ENCODE assay signal across 8 mouse cellular contexts in the genomic region with DNA sequence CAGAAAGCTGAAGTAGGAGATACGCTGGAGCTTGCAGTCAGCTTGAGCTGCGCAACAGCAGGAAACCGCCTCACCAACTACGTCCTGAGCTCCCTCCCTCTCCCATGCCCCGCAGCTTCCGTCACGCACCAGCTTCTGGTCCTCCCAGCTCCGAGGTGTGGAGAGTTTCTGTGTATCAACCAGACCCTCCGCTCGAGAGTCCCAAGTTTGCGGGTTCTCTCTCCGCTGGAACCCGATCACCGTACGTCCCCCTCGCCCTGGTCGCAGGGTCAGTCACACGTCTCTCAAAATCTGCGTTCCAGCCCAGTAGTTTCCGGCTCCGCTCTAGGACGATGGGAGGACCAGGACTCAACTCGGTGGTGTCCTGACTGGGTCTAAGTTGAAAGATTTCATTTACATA. TPM values are rescaled to one million over a fixed set of nuclear protein-coding genes. Genes with fewer than 3 reads are reported as not detected.
DNase-seq lines count a peak whose midpoint lies in the region; ATAC-seq and TF ChIP-seq lines count a peak whose summit lies in the region.

A gene (minus strand): TSS at position 282 of the 400 bp plus-strand sequence.

- peak within 1 kb of the TSS; percentile 62 for H3K9ac ChIP-seq in forebrain, embryonic 15.5 days (replicated peaks)

- peak within 1 kb of the TSS; percentile 57 for H3K4me2 ChIP-seq in forebrain, embryonic 15.5 days (replicated peaks)

- no peak for TF ChIP-seq CTCF in E14TG2a.4 (conservative IDR thresholded peaks at IDR 0.05; ENCODE audit: low read length)
- no peak for TF ChIP-seq CTCF in lung, adult 2 months (IDR thresholded peaks at IDR 0.05; ENCODE audit: insufficient read depth, low read length)

- peak; percentile 68 for DNase-seq in c-Kit-positive CD71-positive TER-119-negative erythroid progenitor cells, embryonic 14.5 days (ENCODE audit: low read depth)
- peak; percentile 67 for DNase-seq in heart, postnatal 25 days (ENCODE audit: low spot score)
- peak; percentile 78 to 91 for DNase-seq in layer of hippocampus, adult 18-20 months (ENCODE audit: low spot score in 2 of 2)
- peak; percentile 83 for DNase-seq in lung, adult 2 months
- peak; percentile 42 to 52 for DNase-seq in thymus, adult 18-20 months

- H3K9me3 ChIP-seq in E14TG2a.4 (ENCODE audit: low read length), result no peaks in the 10 kb centered on the region
- no peaks in the 10 kb centered on the region for H3K9me3 ChIP-seq in forebrain, embryonic 15.5 days

- H3K4me3 ChIP-seq in E14TG2a.4 (replicated peaks; ENCODE audit: low read length), result peak within 1 kb of the TSS; percentile 91
- H3K4me3 ChIP-seq in forebrain, embryonic 15.5 days, result peak within 1 kb of the TSS; percentile 61
- peak within 1 kb of the TSS; percentile 100 for H3K4me3 ChIP-seq in lung, adult 2 months (replicated peaks; ENCODE audit: extremely low read depth, low read depth, low read length)

- intact Hi-C loops in heart, postnatal 25 days (cut with DNase I), result loop anchor here (1.0 to 2.0 kb wide), 4 partner anchors 51 to 91 kb away; a partner anchor contains a TSS

- no peaks in the 10 kb centered on the region for H3K27me3 ChIP-seq in E14TG2a.4 (ENCODE audit: insufficient read depth, low read length)
- no peaks in the 10 kb centered on the region; the same call in 1 of the 2 replicates for H3K27me3 ChIP-seq in forebrain, embryonic 15.5 days

- peaks cover 30% of the 10 kb centered on the region for H3K36me3 ChIP-seq in E14TG2a.4 (ENCODE audit: insufficient read depth, low read length)
- H3K36me3 ChIP-seq in forebrain, embryonic 15.5 days, result 0 out of 2 replicates have a peak, but pooled peaks cover 6% of the 10 kb centered on the region

- peaks cover 33% of the 10 kb centered on the region for H3K4me1 ChIP-seq in E14TG2a.4 (replicated peaks; ENCODE audit: low read depth, low read length)
- peaks cover 18% of the 10 kb centered on the region for H3K4me1 ChIP-seq in forebrain, embryonic 15.5 days
- H3K4me1 ChIP-seq in lung, adult 2 months (ENCODE audit: control insufficient read depth, insufficient read depth, low read length), result peaks cover 4% of the 10 kb centered on the region; the same call in 1 of the 2 replicates

- H3K27ac ChIP-seq in forebrain, embryonic 15.5 days (replicated peaks), result peak within 1 kb of the TSS; percentile 66

- ATAC-seq in forebrain, embryonic 15.5 days (replicated peaks), result peak; percentile 96
- peak; percentile 84 for ATAC-seq in neutrophil, adult 5-6 weeks (ENCODE audit: extremely low read depth, insufficient number of reproducible peaks, low FRiP score, poor library complexity, severe bottlenecking)

- peak; percentile 90; the same call in 1 of the 2 replicates for TF ChIP-seq POLR2A in lung, adult 2 months (IDR thresholded peaks at IDR 0.05; ENCODE audit: borderline replicate concordance, extremely low read depth, low read depth, low read length)

- WGBS in forebrain, embryonic 15.5 days, result under 1% methylated on average over 23 of the region's 23 CpGs
- under 1% methylated on average over 23 of the region's 23 CpGs for WGBS in lung, adult 2 months

RNA-seq across cellular contexts. Expression of the gene that starts here (rescaled TPM):
- polyA plus RNA-seq in forebrain, embryonic 15.5 days (2015; fragmentation: Nextera tagmentation; extraction: Ambion mirVana), result 19.3 and 20.8 TPM in 2 replicates
- 10 to 100 TPM; 20.2 to 21.8 TPM for total RNA-seq in heart, postnatal 25 days (2021)
- total RNA-seq in layer of hippocampus, adult 18-20 months (2021), result 10 to 100 TPM; 54.4 to 55.9 TPM
- polyA plus RNA-seq in lung, adult 2 months (2012; rRNA removed), result 12.9 and 21.4 TPM in 2 replicates
- total RNA-seq in neutrophil, adult 5-6 weeks (2017), result 32.8 and 34.2 TPM in 2 replicates

Comparison
In these comparisons a context has a peak if more than half of its experiments do, and no peak if none do; other contexts are left out.
1. Peak in every context shown above with its lines: DNase-seq, ATAC-seq, H3K4me3 ChIP-seq and H3K27ac ChIP-seq.